In the genomic region with DNA sequence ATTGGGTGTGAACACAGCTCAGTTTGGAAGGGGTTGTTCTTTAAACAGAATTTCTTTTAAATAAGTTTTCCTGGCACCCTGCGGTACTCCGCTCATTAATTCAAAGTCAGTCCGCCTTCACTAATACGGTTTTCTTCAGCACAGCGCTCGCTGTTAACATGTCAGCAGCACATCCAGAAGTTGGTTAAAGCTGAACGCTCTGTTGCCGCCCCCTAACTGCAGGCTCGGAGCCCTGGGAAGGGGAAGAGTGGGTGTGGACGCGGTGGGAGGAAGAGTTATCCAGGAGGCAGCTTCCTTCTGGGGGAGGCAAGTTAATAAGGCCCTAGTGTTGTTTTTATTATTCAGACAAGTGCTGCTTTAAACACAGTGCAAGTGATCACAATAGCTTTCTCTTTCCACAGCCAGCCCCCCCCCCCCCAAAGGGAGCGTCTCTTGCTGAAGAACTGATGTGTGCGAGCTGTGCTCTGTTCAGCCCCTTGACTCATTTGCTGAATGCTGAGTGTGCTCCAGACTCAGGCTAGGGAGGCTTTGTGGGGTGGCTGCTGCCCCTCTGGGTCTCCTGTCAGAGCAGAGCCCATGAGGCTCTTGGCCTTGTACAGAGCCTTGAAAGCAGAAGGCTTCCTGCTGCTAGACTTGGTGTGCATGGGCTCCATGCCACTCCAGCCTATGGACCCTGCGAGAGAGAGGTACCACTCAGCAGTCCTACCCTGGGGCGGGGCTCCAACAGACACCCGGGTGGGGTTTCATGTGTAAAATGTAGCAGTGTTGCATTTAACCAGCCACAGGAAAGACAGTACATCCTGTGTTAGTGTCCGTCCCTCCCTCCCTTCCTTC, we compare ENCODE assay signal across 8 mouse cellular contexts. TPM values are rescaled to one million over a fixed set of nuclear protein-coding genes. Genes with fewer than 3 reads are reported as not detected.
DNase-seq lines count a peak whose midpoint lies in the region; ATAC-seq lines count a peak whose summit lies in the region.

No protein-coding gene starts in this region.

- no peaks in the 10 kb centered on the region for H3K9me3 ChIP-seq in limb, embryonic 10.5 days (replicated peaks)

- DNase-seq in cerebellum, adult 9-10 months, result peak; percentile 51
- no peak for DNase-seq in cerebellum, postnatal 36 days
- DNase-seq in right cerebral cortex, adult 18-20 months, result peak; percentile 82
- DNase-seq in right cerebral cortex, postnatal 10 days (ENCODE audit: low spot score in 2 of 2), result no peak
- no peak for DNase-seq in limb, embryonic 10.5 days (ENCODE audit: low spot score)
- peak; percentile 89 for DNase-seq in telencephalon, adult 2 months (ENCODE audit: low read depth, low spot score)
- no peak for DNase-seq in gastrocnemius, adult 8-10 months (ENCODE audit: low spot score in 2 of 2)

- 65% methylated on average over 17 of the region's 17 CpGs for WGBS in limb, embryonic 10.5 days

- peaks cover 25% of the 10 kb centered on the region for H3K36me3 ChIP-seq in limb, embryonic 10.5 days

- H3K4me1 ChIP-seq in limb, embryonic 10.5 days, result peaks cover 31% of the 10 kb centered on the region

- ATAC-seq in megakaryocyte-erythroid progenitor cell, adult 5-6 weeks (replicated peaks; ENCODE audit: low FRiP score, low TSS enrichment, poor library complexity, severe bottlenecking), result no peak

- H3K27me3 ChIP-seq in limb, embryonic 10.5 days (ENCODE audit: low read depth, poor library complexity, severe bottlenecking), result no peaks in the 10 kb centered on the region

- H3K27ac ChIP-seq in limb, embryonic 10.5 days, result peak overlapping the region; percentile 58; the same call in 1 of the 2 replicates

- no peak overlapping the region for H3K4me3 ChIP-seq in limb, embryonic 10.5 days

RNA-seq across cellular contexts. Expression of a gene that starts 20.7 kb away (rescaled TPM):
- polyA plus RNA-seq in limb, embryonic 10.5 days (2016; fragmentation: Nextera tagmentation; extraction: Ambion mirVana), result 40.1 and 47.8 TPM in 2 replicates
- total RNA-seq in megakaryocyte-erythroid progenitor cell, adult 5-6 weeks (2014; fragmentation: Nextera tagmentation), result 13.5 and 14.4 TPM in 2 replicates
- total RNA-seq in megakaryocyte-erythroid progenitor cell, adult 5-6 weeks (2017), result 6.7 and 10.6 TPM in 2 replicates
- 10 to 100 TPM; 42.6 to 56.1 (median 50.7) TPM for total RNA-seq in gastrocnemius, adult 8-10 months (2022)

Comparison
In these comparisons a context has a peak if more than half of its experiments do, and no peak if none do; other contexts are left out.
1. DNase-seq: peak in cerebellum, adult 9-10 months (single experiment), right cerebral cortex, adult 18-20 months (single experiment) and telencephalon, adult 2 months (single experiment); none in cerebellum, postnatal 36 days (0 of 2), right cerebral cortex, postnatal 10 days (0 of 2), limb, embryonic 10.5 days (single experiment) and gastrocnemius, adult 8-10 months (0 of 2).